Mouse (Mus musculus) MN1 (cell line): ENCODE results near the gene Zfhx3.

Experiments used
- DNase-seq: peaks from one replicate; pipeline ENCODE4 v3.0.0-alpha.2; 2016; ENCODE audit warnings: low spot score

The Zfhx3 gene

DNA sequence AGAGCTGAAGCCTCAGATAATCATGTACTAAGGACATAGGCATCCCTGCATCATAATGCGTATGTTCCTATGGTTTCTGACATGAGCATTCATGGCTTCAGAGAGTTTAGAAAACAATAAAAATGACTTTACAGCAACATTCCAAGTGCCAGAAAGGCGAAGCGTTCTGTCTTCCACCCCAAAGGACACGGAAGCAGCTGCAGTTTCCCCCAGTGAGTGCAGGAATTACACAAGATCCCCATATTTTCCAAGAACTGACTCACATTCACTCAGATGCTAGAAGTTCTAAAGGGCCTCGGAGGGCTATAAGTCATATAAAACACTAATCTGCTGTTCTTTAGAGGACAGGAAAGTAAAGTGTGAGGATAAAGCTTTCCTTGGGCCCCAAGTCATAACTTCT lies 75.3 kb downstream of the Zfhx3 start:
- DNase-seq: no peak

DNA sequence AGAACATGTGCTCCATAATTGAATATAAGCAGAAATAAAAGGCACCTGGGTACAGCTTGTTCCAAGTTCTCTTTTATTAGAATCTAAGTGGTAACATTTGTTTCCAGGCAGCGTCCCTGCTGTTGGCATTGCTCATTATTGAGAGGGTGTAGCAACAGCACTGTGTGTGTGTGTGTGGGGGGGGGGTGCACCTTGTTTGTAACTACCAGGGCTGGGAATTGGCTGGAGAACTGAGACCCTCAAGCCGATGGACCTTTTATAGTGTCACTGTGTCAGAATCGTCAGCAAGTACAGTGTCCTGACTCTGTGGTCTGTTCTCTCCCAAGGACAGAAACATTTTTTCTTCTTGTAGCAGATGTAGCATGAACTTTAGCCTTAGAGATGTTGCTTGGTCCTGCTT lies 77.2 kb downstream of the Zfhx3 start:
- DNase-seq: no peak

DNA sequence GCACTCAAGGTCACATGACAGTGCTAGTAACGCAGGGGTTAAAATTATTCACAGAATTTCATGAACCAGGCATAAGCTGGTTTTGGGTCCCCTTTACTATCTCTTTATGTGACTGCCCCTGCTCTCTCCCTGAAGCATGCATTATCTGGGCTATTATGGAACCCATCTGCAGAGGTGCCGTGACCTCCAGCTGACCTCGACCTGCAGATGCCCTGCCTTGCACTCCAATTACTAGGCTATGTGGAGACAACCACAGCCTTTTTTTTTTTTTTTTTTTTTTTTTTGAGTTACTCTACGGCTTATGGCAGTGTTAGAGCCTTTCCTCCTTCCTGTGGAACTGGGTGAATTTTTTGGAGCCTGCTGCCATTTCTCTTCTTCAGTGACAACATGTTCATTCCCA lies 80.0 kb downstream of the Zfhx3 start:
- DNase-seq: peak; percentile 12

DNA sequence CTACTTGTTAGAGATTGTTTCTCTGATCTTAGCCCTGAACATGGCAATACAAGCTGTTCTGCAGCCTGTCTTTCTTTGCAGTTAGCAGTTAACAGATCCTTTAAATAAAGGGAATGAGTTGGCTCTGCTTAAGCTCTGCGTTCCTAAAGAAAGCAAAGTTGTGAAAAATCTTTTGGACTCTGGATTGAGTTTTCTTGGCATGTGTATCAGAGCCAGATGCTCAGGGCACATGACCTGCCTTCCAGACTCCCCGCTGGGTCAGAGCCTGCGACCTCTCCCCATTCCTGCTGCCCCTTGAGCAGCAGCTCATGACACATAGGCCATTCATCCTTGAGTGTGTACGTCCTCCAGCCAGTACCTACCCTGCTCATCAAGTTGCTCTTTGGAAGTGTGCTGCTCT lies 81.9 kb downstream of the Zfhx3 start:
- DNase-seq: no peak

DNA sequence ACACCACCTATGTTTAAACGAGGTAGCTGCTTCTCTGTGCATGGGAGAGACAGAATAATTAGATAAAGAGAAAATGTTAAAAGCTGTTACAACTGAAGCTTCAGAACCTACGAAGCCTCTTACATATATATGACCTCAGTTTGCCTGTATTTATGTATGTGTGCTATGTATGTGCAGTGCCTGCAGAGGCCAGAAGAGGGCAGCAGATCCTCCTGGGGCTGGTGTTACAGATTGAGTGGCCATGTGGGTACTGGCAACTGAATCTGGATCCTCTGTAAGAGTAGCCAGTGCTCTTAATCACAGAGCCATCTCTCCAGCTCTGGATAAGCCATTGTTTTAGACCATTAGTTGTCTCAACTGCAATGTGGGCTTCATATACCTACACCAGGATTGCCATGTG lies 82.8 kb downstream of the Zfhx3 start:
- DNase-seq: no peak

DNA sequence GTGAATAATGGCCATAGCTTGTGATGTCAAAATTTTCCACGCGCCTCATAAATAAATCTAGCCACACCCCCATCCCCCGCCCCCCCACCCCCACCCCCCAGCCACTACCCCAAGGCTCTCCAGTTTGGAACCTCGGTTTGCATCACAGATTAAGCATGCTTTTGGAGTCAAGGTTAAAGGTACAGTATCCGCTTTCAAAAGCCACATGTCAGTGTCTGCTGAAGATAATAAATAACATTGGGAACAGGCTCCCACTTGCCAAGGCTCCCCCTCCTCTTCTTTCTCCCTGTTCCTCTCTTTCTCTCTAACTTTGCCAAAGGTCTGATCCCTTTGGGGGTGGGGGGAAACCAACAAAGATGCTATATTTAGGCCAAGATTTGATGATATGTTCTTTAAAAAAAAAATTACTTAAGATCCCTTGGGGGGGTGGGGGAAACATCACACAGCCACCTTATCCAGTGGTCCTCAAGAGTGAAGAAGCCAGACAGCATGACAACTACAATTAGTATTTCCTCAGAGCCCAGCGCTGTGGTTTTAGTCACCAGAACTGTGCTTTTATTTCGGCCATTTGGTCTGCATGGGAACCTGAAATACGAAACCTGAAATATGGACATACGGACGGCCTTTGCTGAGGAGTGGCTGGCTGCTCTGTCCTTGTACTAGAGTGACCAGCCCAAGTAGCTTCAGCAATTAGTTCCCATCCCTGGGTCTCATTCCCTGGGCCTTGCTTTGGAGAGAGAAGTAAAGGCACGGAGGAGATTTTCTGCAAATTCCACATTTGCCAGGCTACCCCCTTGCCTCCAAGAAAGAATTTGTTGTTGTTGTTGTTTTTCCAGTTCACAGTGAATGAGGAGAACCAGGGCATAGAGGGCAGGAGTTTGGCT lies 84.4 kb downstream of the Zfhx3 start:
- DNase-seq: peak; percentile 45

DNA sequence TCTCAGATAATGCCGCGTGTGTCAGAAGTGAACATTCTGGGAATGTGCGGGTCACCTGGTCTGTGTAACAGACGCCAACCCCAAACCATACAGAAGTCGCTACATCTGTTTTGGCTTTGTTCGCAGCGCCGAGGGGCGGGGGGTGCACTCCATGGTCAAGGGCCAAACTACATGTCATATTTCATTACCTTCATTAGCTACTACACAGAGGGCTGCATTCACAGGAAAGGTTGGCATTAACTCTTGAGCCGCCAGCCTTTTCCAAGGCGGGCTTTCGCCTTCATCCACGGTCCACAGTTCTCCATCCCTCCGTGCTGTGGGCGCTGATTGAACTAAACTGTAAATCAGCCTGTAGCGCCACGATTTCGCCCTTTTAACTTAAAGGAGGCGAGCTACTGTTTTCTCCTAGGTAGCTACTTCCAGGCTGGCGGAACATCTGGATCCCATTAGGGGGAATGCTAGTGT lies 85.1 kb downstream of the Zfhx3 start:
- DNase-seq: peak; percentile 50

DNA sequence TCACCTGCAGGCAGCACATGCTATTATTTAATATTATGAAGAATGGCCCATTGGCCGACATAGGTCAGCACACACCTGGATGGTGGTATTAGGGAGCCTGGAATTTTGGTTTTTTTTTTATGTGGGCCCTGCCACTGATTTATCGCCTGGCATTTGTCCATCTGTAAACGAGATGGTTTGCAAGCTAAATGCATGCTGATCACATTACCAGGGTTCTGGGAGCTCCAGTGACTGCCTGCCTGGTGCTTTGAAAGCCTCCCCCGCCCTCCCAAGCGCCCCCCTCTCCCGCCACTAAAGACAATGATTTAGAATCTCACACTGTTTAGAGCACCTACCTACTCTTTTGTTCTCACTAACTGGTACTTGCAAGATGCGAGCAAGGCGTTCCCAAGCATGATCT lies 86.0 kb downstream of the Zfhx3 start:
- peak; percentile 32 for DNase-seq

DNA sequence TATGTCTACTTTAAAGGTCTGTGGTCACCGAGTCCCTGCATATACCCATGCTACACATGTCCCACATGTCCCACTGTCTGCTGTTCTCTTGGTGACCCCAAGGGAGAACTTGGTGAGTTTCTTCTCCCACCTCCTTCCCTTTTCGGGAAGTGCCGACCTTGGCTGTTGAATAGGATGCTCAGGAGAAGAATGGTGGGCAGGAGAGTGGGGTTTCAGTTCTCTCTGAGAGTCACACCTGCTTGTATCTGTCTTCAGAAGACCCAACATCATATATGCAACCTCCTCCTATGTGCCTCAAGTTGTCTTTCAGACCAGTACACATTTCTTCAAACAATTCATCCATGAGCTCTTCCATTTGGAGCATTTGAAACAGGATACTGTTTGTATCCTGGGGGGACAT lies 88.7 kb downstream of the Zfhx3 start:
- DNase-seq: no peak

DNA sequence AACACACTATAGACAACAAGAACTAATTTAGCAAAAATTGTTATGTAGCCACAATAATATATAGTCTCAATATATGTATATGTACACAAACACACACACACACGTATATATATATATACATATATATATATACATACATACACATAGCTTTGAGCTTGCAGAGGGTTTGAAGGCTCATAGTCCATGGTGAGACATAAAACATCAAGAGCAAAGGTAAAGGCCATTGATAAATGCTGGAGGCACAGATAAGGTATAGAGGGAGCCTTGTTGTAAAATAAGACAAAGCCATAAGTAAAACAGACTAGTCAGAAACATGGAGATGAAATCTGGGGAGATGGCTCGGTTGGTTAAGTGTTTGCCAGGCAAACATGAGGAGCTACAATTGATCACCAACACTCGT lies 91.6 kb downstream of the Zfhx3 start:
- DNase-seq: no peak

DNA sequence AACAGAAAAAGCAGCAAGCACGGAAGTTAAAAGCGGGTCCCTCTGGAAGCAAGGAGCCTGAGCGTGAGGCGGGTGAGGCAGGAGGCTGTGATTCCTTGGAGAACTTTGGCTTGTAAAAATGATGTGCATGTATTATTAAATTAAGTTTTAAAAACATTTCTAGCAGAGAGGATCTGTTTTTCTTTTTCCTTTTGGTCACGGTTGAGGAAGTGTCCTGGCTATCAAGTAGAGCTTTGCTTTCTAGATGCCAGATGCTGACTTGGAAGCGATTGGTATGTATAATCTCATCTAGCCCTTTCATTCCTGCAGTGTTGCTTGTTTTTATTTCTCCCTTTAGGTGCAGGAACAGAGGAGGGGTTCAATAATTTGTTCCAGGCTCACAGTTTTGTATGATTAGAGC lies 92.3 kb downstream of the Zfhx3 start:
- DNase-seq: peak; percentile 43

DNA sequence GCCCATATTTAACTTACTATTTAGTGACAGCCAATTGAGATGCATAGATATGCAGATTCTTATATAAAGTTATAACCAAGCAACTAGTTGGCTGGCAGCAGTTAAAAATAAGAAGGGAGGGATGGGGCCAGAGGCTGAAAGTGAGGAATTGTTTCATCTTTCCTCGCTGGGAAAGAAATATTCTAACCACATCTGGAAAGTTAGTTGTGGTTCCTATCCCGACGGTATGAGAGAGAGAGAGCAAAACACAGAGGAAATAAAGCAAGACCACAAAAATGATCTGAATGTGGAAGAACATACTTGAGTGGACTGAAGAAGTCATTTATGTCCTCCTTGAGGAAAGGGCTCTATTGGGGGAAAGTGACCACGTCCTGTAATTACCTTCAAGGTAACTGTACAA lies 101.2 kb downstream of the Zfhx3 start:
- DNase-seq: no peak

DNA sequence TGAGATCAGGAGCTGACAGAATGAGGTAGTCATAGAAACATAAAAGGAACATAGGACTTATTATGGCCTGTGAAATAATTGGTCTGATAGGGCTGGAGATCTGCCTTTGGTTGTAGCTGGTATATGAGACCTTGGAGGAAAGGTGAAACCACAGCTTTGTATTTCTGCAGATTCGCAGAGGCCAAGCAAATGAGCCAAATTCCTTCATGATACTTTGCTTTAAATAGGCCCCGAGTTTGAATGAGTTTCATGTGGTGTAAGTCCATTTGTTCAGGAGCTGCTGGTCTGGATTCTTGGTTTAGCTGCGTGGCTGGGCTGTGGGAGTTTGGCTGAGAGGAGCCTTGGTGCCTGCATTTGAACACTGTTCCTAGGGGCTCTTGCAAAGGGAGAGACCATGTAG lies 101.7 kb downstream of the Zfhx3 start:
- no peak for DNase-seq

DNA sequence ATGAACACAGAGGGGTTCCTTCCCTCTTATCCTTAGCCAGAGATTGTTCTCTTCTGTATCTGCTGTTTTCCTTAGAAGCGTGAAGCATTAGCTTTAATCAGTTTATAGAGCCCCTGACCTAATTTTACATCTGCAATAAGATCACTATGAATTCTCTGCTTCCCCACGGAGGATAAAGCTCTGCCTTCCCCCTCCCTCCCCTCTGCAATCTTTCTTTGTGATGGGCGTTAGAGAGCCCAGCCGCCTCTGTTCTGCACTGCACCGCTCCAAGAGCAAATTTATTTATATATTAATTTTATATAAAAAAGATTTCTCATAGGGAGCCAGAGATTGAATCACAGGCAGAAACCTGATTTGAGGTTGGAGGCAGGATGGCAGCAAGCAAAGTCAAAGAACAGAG lies 113.8 kb downstream of the Zfhx3 start:
- DNase-seq: peak; percentile 9

DNA sequence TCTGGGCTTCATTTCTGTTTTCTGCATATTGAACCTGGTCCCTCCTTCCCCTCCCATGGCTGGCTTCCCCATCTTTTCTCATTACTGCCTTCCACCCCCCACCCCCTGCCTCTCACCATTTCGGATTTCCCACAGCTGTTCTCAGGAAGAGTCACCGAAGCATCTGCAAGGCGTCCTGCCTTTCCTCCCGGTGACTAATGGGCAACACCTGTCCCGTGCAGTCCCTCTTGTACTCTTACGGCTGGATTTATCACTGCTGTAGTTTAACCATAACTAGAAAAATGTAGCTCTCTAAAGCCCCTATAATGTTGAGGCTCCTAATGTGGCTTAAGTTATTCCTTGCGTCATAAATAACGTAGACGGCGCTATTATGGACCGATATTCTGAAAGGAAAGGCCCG lies 119.5 kb downstream of the Zfhx3 start:
- DNase-seq: no peak

DNA sequence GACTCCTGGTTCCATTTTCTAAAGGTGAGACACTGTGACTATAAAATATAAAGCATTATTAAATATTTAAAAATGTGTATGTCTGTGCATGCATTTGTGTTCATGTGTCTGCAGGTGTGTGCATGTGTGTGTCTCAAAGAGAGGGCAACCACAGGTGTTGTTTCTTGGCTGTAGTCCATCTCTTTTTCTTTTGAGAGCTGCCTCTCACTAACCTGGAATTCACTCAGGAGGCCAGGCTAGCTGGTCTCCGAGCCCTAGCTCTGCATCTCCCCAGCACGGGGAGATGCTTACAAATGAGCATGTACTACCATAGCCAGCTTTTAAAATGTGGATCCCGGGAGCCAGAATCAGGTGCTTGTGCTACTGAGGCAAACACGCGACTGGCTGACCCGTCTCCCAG lies 124.7 kb downstream of the Zfhx3 start:
- DNase-seq: no peak

DNA sequence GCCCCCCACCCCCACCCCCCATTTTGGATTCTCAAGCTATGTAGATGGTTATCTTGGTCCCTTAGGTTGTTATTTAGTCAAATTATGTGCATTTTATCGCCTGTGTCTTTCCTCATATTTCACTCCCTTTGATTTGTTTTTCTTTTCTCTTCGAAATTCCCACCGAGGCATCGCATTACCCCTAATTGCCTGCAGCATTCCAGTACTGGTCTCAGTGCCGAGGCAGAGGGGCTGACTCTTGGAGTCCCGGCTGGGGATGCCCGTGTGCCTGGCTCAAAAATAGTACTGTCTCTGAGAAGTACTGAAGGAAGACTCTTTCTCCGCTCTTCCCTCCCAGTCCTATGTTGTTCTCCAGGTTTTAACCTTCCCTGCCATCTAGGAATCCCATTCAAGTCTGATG lies 125.8 kb downstream of the Zfhx3 start:
- no peak for DNase-seq

DNA sequence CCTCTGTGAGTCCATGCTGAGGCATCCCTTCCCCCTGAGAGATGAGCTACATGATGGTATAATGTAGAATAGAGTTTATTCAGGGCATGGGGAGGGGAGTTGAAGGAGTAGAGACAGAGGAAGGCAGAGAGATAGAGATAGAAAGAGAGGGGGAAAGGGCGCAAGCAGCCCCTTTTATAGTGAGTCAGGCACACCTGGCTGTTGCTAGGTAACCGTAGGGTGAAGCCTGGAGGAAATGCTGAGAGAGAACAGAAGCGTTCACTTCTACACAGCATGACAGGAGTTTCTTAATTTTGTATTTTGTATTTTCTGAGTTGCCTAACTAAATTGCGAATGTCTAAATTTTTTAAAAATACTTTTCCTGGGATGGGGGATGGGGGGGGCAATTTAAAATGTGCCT lies 128.0 kb downstream of the Zfhx3 start:
- DNase-seq: no peak

DNA sequence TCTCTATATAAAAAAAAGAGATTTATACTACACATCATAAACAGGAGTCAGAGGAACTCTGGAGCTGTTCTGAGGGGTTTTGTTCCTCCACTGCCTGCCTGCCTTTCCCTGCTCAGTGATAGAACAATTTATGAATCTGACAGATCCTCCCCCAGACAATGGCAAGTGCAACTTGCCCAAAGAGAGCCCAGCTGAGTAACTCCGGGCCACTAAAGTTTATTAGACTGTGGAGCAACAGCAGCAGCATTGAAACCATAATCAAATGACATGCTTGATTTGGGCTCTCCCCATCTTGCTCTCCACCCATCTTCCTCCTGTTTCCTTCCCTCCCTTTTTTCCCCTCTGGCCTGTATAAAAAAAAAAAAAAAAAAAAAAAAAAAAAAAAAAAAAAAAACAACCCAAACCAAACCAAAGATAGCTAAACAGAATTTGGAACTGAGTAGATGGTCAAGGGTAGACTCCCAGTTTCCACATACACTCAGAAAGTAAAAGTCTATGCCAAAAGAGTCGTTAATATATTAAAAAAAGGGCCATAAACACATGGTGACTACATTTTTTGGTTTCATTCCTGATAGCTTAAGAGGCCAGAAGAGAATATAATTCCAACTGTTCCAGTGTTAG lies 129.8 kb downstream of the Zfhx3 start:
- DNase-seq: peak; percentile 55

DNA sequence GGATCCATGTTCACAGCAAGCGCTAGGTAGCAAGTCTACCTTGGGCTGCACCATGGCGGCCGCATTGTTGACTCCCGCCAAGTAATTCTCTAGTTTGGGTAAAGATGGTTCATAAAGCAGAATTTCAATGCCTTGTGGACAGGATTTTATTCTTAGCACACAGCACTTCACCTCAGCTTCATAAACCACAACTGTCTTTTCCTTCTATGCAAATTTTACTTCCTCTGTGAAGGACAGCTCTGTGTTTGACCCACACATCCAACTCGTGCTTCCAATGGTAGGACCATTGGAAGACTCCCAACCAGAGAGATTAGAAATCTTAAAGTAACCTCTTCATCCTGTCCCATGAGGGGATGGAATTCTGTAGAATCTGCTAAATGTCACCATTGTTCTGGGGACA lies 130.4 kb downstream of the Zfhx3 start:
- no peak for DNase-seq

DNA sequence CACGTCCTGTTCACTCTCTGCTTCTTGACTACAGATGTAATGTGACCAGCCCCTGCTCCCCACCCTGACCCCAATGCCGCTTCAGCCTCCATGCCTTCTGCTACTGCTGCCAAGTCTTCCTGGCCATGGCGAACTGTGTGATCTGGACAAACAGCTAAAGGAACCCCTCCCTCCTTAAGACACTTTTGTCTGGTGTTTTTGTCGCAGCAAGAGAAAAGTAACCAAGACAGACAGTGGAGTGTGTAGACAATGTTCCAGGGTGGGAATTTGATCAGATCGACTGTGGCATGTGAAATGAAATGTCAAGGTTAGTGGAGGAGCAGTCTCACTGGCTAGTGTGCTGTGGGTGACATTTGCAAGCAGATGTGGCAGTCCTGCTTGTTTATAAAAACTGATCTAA lies 132.7 kb downstream of the Zfhx3 start:
- no peak for DNase-seq

DNA sequence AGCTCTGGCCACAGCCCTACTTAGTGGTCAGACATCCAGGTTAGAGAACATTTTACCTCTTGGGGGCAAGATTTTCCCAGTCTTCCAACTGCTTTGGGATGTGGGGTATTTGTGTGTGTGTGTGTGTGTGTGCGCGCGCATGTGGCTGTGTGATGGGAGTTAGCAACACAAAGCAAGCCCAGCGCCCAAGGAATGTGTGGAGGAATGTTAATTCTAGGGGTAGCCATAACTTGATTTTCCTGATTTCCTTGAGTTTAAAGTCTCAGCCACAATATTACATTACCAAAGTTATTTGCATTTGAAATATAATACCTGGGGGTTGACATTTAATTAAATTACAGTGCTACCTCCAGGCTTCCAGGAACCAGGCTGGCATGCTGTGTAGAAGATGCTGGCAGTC lies 136.3 kb downstream of the Zfhx3 start:
- DNase-seq: no peak

DNA sequence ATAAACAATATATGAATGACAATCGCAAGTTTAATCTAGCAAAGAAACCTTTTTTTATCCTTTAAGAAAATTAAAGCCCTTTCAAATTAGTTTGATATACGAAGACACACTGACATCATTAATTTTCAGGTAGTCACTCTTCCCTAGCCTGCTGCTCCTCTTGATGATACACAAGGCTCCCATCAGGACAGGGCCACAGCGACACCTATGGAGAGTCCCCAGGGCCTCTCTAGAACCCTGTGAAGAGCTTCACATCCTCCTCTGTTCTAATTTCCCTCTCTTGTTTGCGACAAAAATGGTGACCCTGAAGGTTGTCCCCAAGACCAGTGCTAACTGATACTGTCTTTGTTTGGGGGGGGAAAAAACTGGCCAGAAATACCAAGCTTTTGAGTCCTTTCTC lies 144.5 kb downstream of the Zfhx3 start:
- no peak for DNase-seq

DNA sequence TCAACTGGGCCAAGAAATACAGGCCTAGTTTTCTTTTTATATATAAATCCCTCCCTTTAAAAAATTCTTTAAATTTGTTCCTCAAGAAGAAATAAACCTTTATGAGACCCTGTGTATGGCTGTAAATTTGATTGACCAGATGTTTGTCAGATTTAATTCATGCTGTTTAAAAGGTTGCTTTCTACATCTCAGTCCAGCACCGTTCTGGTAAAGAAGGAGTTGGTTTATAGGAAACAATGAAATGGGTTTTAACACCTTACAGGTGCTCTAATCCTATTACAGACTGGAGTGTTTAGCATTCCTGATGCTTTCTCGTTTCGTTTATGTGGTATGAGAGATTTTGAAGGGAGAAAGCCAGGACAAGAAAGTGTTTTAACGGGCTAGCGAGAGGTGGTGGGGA lies 147.2 kb downstream of the Zfhx3 start:
- no peak for DNase-seq
